Mouse (Mus musculus): ENCODE measurements at regions not wholly inside any gene's neighbourhood (a gene's known extent, or its start where the extent isn't known, plus 50 kb on each side); places are given as distances from the start of the nearest gene placed in this dataset.

GRCm38 (mm10) chr10:96351320-96351719 lies 214.9 kb downstream of the Gm5426 start:
- H3K4me1 ChIP-seq (ENCODE audit: control insufficient read depth), result no peaks in the 10 kb centered on the region
- TF ChIP-seq TAL1 (IDR thresholded peaks at IDR 0.05; ENCODE audit: low read length) (no peak), GATA1 (IDR thresholded peaks at IDR 0.05; ENCODE audit: low read length) (no peak)
- no peaks in the 10 kb centered on the region for H3K9me3 ChIP-seq (ENCODE audit: control insufficient read depth, low read length)

GRCm38 (mm10) chr10:96356980-96357624 lies 220.7 kb downstream of the Gm5426 start:
- Histone ChIP-seq H3K4me3 (replicated peaks) (no peak overlapping the region), H3K27me3 (ENCODE audit: control insufficient read depth) (no peaks in the 10 kb centered on the region), H3K36me3 (ENCODE audit: control insufficient read depth) (no peaks in the 10 kb centered on the region), H3K9me3 (ENCODE audit: control insufficient read depth, low read length) (no peaks in the 10 kb centered on the region), H3K4me1 (ENCODE audit: control insufficient read depth) (no peaks in the 10 kb centered on the region)
- TF ChIP-seq GATA1 (IDR thresholded peaks at IDR 0.05; ENCODE audit: low read length), result no peak
- TF ChIP-seq TAL1 (IDR thresholded peaks at IDR 0.05; ENCODE audit: low read length), result no peak

More at GRCm38 (mm10) chr10:96351320-96351719, 214.9 kb downstream of the Gm5426 start:
- Histone ChIP-seq H3K36me3 (ENCODE audit: control insufficient read depth) (no peaks in the 10 kb centered on the region), H3K4me3 (replicated peaks) (no peak overlapping the region), H3K27me3 (ENCODE audit: control insufficient read depth) (no peaks in the 10 kb centered on the region)

- Histone ChIP-seq H3K27me3 (ENCODE audit: control insufficient read depth) (no peaks in the 10 kb centered on the region), H3K9me3 (ENCODE audit: control insufficient read depth, low read length) (no peaks in the 10 kb centered on the region), H3K36me3 (ENCODE audit: control insufficient read depth) (no peaks in the 10 kb centered on the region), H3K4me1 (ENCODE audit: control insufficient read depth) (no peaks in the 10 kb centered on the region), H3K4me3 (replicated peaks) (no peak overlapping the region)
- TF ChIP-seq GATA1 (IDR thresholded peaks at IDR 0.05; ENCODE audit: low read length) (no peak), TAL1 (IDR thresholded peaks at IDR 0.05; ENCODE audit: low read length) (no peak)
Observed at GRCm38 (mm10) chr10:96357632-96358031, 221.2 kb downstream of the Gm5426 start.

- H3K9me3 ChIP-seq (ENCODE audit: control insufficient read depth, low read length), result no peaks in the 10 kb centered on the region
- no peaks in the 10 kb centered on the region for H3K4me1 ChIP-seq (ENCODE audit: control insufficient read depth)
- TF ChIP-seq TAL1 (IDR thresholded peaks at IDR 0.05; ENCODE audit: low read length), result no peak
- TF ChIP-seq GATA1 (IDR thresholded peaks at IDR 0.05; ENCODE audit: low read length), result no peak
- H3K27me3 ChIP-seq (ENCODE audit: control insufficient read depth), result no peaks in the 10 kb centered on the region
- H3K4me3 ChIP-seq (replicated peaks), result no peak overlapping the region
- no peaks in the 10 kb centered on the region for H3K36me3 ChIP-seq (ENCODE audit: control insufficient read depth)
Observed at GRCm38 (mm10) chr10:96358984-96359383, 222.6 kb downstream of the Gm5426 start.

GRCm38 (mm10) chr10:96362211-96362610 lies 225.8 kb downstream of the Gm5426 start:
- TF ChIP-seq TAL1 (IDR thresholded peaks at IDR 0.05; ENCODE audit: low read length) (no peak), GATA1 (IDR thresholded peaks at IDR 0.05; ENCODE audit: low read length) (no peak)
- H3K4me1 ChIP-seq (ENCODE audit: control insufficient read depth), result no peaks in the 10 kb centered on the region
- H3K27me3 ChIP-seq (ENCODE audit: control insufficient read depth), result no peaks in the 10 kb centered on the region
- no peaks in the 10 kb centered on the region for H3K36me3 ChIP-seq (ENCODE audit: control insufficient read depth)
- no peaks in the 10 kb centered on the region for H3K9me3 ChIP-seq (ENCODE audit: control insufficient read depth, low read length)
- H3K4me3 ChIP-seq (replicated peaks), result no peak overlapping the region

- no peaks in the 10 kb centered on the region for H3K9me3 ChIP-seq (ENCODE audit: control insufficient read depth, low read length)
- no peak for TF ChIP-seq GATA1 (IDR thresholded peaks at IDR 0.05; ENCODE audit: low read length)
- no peak for TF ChIP-seq TAL1 (IDR thresholded peaks at IDR 0.05; ENCODE audit: low read length)
- no peak overlapping the region for H3K4me3 ChIP-seq (replicated peaks)
- H3K4me1 ChIP-seq (ENCODE audit: control insufficient read depth), result no peaks in the 10 kb centered on the region
- H3K27me3 ChIP-seq (ENCODE audit: control insufficient read depth), result no peaks in the 10 kb centered on the region
- no peaks in the 10 kb centered on the region for H3K36me3 ChIP-seq (ENCODE audit: control insufficient read depth)
Observed at GRCm38 (mm10) chr10:96363867-96364266, 227.5 kb downstream of the Gm5426 start.

GRCm38 (mm10) chr10:96365101-96365500 lies 228.7 kb downstream of the Gm5426 start:
- no peaks in the 10 kb centered on the region for H3K4me1 ChIP-seq (ENCODE audit: control insufficient read depth)
- H3K36me3 ChIP-seq (ENCODE audit: control insufficient read depth), result no peaks in the 10 kb centered on the region
- TF ChIP-seq GATA1 (IDR thresholded peaks at IDR 0.05; ENCODE audit: low read length), result no peak
- no peak for TF ChIP-seq TAL1 (IDR thresholded peaks at IDR 0.05; ENCODE audit: low read length)
- H3K9me3 ChIP-seq (ENCODE audit: control insufficient read depth, low read length), result no peaks in the 10 kb centered on the region
- H3K4me3 ChIP-seq (replicated peaks), result no peak overlapping the region
- H3K27me3 ChIP-seq (ENCODE audit: control insufficient read depth), result no peaks in the 10 kb centered on the region

- no peaks in the 10 kb centered on the region for H3K4me1 ChIP-seq (ENCODE audit: control insufficient read depth)
- TF ChIP-seq TAL1 (IDR thresholded peaks at IDR 0.05; ENCODE audit: low read length) (no peak), GATA1 (IDR thresholded peaks at IDR 0.05; ENCODE audit: low read length) (no peak)
- H3K36me3 ChIP-seq (ENCODE audit: control insufficient read depth), result no peaks in the 10 kb centered on the region
- H3K4me3 ChIP-seq (replicated peaks), result no peak overlapping the region
- no peaks in the 10 kb centered on the region for H3K9me3 ChIP-seq (ENCODE audit: control insufficient read depth, low read length)
- H3K27me3 ChIP-seq (ENCODE audit: control insufficient read depth), result no peaks in the 10 kb centered on the region
Observed at GRCm38 (mm10) chr10:96366871-96367270, 230.5 kb downstream of the Gm5426 start.

- TF ChIP-seq GATA1 (IDR thresholded peaks at IDR 0.05; ENCODE audit: low read length) (no peak), TAL1 (IDR thresholded peaks at IDR 0.05; ENCODE audit: low read length) (no peak)
Observed at GRCm38 (mm10) chr10:96370547-96371320, 234.3 kb downstream of the Gm5426 start.

More at GRCm38 (mm10) chr10:96370547-96371320, 234.3 kb downstream of the Gm5426 start:
- Histone ChIP-seq H3K9me3 (ENCODE audit: control insufficient read depth, low read length) (no peaks in the 10 kb centered on the region), H3K27me3 (ENCODE audit: control insufficient read depth) (no peaks in the 10 kb centered on the region), H3K4me3 (replicated peaks) (no peak overlapping the region), H3K36me3 (ENCODE audit: control insufficient read depth) (no peaks in the 10 kb centered on the region), H3K4me1 (ENCODE audit: control insufficient read depth) (no peaks in the 10 kb centered on the region)
